Mouse (Mus musculus) gastrocnemius, adult 18-20 months (tissue): ENCODE data around the gene Ypel3. TPM values are rescaled to one million over a fixed set of nuclear protein-coding genes. Genes with fewer than 3 reads are reported as not detected.

Source experiments
- DNase-seq: peaks from one replicate; pipeline ENCODE4 v3.0.0; 2021; ENCODE audit warnings: low spot score
- total RNA-seq, 2 experiments: library from RNA; stranded (reverse); gene quantifications; 2 replicates each; pipeline ENCODE4 v1.2.3; 2021

Gene Ypel3
- total RNA-seq, 2 experiments from 2014 or later: 84.9 to 101 TPM

DNA sequence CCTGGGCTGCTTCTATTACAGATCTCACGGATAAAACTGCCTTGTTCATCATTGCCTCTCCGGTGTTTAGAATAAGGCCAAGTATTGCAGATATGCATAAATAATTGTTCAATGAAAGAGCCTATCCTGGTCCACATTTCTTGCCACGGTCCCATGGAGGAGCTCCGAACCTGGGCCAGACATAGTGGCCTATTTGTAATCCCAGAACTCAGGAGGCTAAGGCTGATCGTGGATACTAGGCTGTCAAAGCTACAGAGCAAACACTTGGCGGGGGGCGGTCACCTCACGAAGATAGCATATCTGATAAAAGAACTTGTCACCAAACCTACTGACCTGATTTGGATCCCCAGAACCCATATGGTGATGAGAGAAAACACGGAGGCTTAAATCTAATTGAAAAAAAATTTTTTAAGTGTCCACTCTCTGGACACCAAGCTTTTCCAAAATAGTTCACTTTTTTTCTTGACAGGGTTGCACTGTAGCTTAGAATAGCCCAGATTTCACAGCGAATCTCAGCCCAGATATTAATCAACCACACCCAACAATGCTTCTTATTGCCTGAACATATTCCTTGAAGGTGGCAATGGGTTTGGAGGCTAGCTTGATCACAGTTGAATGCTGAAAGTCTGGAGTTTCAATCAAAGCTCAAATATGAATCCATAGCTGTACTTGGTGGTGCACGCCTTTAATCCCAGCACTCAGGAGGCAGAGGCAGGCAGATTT, 16.1 kb downstream of the Ypel3 start:
- no peak for DNase-seq

DNA sequence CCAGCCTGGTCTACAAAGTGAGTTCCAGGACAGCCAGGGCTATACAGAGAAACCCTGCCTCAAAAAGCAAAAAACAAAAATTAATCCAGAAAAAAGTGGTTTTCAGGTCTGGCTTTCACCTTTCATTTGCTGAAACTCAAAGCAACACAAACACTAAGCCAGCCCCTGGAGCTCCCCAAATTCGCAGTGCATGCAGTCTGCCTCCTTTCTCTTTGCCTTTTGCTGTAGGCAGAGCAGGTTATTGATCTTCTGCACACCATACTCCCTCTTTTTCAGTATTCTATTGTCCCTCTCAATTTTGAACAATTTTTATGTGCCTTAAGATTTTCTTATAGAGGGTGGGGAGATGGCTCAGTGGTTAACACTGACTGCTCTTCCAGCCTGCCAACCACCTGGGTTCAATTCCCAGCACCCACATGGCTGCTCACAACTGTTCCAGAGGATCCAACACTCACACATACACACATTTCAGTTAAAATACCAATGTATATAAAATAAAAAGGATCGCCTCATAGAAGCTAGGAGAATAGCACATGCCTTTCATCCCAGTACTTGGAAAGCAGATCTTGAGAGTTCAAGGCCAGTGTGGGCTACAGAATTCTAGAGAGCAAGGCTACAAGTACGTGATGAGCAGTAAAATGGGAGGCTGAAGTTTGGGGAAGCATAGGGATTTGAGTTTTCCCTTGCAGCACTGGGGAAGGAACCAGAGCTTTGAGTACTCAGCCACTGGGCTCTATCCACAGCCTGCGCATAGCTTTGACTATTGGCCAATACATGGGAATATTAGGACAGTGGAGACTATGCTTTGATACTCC, 16.9 kb downstream of the Ypel3 start:
- peak; percentile 35 for DNase-seq

DNA sequence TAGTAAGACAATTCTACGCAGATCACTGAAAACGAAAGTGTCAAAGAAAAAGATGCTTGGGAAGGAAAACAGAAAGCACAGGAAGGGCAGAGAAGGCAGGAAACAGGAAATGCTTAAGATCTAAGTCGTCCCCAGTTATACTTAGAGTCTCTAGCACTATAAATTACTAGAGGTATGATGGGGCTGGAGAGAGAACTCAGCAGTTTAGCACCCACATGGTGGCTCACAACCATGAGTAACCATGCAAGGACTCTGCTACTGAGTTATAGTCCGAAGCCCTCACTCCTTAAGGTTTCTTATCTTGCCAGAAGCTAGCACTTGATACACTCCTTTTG, 17.5 kb downstream of the Ypel3 start:
- no peak for DNase-seq

DNA sequence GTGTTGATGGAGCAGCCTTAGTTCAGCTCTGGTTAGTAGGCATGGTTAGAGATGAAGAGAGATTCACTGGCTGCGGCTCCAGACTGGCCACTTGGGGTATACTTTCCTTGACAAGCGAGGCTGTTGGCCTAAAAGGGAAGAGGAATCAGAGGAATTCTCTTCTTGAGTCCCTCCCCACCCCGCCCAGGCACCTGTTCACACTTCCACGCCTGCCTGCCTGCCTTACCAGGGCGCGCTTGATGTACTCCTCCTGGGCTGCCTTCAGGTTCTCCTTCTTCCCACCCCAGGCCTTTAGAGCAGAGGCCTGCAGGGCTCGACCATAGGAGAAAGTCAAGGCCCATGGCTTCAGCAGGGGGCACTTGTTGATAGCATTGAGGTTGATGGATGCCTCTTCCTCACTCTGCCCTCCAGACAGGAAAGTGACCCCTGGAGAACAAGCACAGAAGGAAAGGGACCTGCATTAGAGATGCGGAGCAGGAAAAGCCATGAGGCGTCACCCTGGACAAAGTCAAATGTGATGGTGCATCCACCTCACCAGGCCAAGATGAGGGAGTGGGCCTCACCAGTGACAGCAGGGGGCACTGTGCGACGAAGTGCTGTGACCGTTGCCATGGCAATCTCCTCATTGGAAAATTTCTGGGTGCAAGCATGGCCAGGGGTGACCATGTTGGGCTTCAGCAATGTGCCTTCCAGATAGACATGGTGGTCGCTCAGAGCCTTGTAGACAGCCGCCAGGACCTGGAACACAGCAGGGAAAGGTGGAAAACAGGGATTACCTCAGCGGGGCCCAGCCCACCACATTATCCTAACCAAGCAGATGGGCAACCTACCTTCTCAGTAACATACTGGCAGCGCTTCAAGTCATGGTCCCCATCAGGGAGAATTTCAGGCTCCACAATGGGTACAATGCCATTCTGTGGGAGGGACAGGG, 18.9 kb downstream of the Ypel3 start:
- DNase-seq: no peak

DNA sequence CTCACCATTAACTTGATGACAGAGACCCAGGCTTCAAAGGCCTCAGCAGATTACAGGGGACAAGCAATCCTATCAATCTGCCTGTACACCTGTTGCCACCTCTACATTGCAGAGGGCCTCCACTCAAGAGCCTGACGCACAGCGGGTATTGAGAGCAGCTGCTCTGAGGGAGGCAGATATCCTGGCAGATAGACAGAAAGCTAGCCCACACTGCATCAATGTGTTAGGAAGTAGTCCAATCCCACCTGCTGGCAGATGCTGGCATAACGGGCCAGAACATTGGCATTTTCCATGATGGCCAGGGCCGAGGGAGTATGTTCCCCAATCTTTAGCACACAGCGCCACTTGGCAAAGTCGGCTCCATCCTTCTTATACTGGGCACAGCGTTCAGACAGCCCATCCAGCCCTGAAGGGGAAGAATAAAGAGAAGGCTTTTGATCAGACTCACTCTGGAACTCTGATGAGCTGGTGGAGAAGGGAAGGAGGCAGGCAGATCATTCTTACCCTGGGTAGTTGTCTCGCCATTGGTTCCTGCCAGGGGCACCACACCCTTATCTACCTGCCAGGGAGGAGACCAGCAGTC, 19.7 kb downstream of the Ypel3 start:
- DNase-seq: peak; percentile 47

DNA sequence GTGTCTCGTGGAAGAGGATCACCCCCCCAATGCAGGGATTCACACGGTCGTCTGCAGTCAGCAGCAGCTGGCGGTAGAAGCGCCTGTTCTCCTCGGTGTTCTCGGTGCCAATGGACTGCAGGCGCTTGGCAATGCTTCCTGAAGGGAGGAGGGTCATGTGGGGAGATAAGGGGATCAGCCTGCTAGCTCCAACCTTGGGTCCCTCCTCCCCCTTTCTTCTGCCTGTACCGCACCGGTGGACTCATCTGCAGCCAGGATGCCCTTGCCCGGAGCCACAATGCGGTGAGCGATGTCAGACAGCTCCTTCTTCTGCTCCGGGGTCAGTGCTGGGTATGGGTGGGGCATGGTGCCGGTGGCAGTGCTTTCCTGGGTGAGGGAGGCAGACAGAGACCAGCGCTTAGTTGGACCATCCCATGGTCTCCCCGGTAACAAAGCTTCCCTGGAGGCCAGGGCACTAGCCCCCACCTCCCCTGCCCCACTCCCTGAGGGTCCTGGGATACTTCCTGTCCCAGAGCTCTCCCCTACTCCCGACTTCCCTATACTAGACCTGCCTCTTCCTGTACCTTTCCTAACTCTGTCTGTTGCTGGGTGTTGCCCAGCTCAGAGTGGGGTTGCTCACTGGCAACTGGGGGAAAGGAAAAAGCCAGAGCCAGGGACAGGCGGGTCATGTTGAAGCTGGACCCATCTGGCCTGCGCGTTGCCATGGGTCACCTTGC, 20.8 kb downstream of the Ypel3 start, which contains the start of gene Fam57b:
Gene Fam57b, plus strand, starts transcription at position 258 of the 716 bp plus-strand sequence.
- DNase-seq: peak; percentile 31

DNA sequence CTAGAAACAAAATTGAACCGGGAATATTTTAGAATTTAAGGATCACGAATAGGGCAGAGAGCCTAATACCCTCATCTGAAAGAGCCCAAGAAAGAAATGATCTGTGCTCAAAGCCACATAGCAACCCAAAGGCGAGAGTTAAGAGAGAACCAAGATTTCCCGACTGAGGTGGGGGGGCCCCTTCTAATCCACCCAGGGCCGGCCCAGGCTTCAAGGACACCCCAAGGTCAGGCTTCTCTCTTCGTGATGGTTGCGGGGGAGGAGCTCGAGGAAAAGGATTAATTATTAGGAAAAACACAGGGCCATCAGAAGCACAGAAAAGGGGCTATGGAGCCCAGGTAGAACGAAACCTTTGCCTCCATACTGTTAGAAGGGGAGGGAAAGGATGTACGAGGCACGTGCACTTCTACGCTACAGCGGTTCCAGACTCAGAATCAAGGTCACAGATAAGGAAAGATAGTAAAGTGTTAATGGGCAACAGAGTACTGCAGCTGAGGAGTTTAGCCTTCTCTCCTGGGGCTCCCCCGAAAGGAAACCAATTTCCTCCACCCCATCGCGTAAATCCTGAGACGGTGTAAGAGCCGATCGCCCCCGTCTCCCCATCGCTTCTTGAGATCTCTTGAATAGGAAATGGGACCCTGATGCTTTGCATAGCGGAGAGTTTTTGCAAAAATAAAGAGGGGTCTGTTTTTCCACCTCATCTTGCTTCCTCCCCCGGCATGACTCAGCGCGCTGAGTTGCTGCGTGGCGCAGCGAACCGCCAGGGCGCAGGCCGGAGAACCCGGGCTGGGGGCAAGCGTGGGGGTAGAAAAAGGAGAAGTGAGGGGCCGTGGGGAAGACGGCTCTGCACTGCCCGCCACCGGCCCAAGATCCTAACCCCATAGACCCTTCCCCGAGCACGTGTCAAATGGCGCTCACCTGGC, 21.6 kb downstream of the Ypel3 start:
- DNase-seq: peak; percentile 48

DNA sequence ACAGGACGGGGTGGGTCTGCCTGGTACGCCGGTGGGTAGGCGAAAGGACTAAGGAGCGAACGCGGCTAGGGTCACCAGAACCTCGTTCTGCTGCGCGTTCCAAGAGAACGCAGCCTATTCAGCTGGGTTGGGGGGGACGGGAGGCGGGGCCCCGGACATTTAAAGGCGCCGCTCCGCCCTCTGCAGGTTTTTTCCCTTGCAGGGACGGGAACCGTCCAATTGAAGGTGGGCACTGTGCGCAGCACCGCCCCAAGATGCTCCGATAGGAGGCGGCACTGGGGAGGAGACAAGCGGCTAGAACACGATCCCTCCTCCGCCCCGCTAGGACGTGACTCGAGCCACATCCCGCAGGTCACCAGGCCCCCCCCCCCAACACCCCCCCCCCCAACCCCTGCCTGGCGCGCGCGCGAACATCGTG, 22.3 kb downstream of the Ypel3 start:
- peak; percentile 96 for DNase-seq

DNA sequence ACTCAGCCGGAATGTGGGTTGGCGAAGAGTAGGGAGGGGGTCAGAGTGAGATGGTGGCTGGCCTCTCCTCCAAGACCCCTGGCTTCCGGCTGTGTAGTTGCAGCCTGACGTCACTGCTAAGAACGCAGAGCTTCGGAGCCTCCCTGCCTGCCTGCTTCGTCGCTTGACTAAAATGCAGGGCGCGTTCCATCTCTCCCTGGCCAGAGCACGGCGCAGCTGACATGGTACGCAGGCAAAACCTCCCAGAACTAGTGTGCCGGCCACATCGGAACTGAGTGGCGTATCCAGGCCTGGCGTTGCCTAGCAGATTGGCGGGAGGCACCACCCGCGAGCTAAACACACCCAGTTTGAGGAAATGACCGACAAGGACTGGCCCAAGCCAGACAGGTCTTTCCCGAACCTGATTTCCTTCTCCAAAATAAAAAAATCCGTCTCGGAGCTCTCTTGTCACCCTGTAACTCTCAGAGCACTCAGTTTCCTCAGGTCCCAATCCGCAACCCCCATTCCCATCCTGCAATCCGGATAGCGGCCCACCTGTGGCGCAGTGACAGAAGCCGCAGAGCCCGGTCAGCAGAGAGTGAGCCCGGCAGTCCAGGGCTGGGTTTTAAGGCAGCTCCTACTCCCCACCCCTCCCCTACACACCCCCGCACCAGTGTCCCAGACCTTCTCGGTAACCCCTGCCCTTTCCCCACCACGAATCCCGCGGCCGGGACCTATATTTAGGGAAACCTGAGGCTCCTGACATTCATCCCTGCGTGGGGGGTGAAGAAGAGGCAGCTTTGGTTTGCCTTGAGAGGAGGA, 22.9 kb downstream of the Ypel3 start:
- peak; percentile 90 for DNase-seq

DNA sequence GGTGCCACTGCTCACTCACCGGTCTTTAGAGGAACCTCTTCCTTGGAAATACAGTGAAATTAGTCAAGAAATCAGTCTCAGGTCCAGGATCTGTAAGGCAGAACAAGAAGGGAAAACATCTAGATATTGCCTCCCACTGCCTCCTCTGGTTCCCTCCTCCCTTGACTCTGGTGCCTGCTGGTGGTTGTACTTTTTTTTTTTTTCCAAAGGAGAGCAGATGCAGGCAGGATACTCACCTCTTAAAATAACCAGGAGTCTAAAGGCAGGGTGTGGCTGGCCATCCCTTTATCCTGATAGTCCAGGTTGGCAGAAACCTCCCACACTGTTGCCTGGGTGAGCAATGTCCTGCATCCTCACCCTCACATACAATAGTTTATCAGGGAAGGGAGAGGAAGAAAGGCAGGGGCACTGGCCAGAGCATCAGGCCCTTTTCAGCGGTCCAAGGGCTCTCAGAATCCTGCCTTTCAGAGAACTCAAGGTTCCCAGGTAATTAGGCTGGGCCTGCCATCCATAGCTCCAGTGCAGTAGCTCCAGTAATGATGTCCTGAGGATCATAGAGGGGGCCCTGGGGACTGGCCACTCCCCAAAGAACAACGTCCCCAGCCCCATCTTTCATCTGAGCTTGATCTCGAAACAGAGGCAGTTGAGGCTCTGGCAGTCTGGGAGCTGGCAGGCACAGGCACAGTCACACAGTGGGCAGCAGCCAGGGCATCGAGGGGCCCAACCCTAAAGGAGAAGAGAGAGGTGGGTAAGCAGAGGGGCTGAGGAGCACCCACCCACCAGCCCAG, 23.7 kb downstream of the Ypel3 start:
- DNase-seq: peak; percentile 56

DNA sequence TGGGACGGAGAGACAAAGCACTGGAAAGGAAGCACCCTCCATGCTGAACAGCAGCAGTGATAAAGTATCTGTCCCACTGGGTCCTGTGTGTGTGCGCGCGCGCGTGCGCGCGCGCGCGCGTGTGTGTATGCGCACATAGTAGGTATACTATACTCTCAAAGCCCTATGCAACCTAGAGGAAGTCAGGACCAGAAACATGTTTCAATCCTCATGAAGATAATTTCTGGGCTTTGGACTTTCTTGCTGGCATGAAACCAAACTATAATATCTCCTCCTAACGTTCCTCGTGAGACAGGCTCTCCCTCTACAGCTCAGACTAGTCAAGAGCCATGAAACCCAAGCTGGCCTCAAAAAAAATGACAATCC, 24.3 kb downstream of the Ypel3 start:
- DNase-seq: no peak

DNA sequence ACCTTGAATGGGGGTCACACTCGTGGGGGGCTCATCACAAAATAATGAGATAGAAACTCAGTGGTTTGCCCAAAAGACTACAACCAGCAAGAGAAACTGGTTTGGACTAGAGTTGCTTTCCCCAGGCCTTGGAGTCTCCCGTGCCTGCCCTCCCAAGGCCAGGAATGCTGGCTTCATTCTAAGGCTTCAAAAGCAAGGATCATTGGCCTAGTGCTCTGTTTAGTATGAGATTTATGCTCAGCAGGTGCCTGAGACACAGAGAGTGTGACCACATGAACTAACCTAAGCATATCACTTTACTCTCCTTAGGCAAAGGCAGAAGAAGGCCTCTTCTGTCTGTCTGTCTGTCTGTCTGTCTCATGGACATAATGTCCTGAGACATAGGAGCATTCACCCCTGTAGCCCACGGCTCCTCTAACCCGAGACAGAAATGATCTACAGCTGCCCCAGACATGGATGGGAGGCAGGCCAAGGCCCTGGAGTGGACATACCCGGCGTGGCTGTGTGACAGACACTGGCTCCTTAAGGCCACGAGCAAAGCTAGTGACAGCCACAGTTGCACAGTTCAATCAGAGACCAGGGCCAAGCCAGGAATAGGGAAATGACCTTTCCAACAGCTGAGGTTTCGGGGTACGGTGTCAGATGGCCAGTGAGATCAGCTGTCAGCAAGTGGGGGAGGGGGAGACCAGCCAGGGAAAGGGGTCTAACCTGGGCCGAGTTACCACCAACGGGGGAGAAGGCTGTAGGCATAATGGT, 25.6 kb downstream of the Ypel3 start:
- peak; percentile 87 for DNase-seq

DNA sequence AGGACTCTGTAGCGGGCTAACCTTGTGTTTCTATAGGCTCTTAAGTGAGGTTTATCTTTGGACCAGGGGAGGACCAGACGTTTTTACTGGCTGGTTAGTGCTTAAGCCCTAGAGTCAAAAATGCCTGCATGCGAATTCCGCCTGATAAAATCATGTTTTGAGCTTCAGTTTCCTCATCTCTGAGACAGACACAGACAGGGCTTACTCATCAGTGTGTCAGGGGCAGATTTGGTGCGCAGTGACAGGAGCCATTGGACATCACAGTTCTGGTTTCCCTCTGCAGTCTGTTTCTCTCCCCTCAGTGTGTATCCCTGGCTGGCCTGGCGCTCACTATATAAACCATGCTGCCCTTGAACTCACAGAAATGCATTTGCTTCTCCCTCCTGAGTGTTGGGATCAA, 26.4 kb downstream of the Ypel3 start:
- no peak for DNase-seq

DNA sequence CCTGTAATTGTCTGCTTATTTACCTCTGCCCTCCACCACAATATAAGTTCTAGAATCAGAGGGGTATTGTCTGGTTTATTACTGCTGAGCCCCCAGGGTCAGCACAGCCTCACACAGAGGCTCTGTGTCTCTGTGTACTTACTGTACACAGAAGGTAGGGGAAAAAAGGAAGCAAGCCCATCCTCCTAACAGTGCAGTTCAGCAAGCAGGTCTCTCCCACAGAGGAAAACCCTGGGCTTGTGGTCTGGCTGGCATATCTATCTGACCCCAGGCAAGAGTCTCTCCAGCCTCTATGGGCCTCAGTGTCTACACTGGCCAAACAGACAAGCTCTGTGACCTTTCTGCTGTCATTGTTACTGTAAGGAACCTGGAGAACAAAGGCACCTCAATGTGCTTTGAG, 27.0 kb downstream of the Ypel3 start:
- DNase-seq: no peak

DNA sequence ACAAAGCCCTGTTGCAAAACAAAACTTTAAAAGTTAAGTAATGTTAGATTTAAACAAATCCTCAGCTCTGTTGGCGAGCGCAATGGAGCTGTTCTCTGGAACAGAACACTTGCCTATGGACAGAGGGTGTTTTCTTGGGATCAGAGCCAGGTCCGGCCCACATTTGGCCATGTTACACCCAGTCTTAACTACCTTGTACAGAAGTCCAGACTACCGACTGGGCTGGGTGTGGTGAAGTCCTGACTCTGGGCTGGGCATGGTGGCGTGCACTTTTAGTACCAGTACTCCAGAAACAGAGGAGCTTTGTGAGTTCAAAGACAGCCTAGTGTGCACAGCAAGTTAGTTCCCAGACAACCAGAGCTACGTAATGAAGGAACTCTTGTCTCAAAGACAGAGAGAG, 30.2 kb downstream of the Ypel3 start:
- peak; percentile 66 for DNase-seq

DNA sequence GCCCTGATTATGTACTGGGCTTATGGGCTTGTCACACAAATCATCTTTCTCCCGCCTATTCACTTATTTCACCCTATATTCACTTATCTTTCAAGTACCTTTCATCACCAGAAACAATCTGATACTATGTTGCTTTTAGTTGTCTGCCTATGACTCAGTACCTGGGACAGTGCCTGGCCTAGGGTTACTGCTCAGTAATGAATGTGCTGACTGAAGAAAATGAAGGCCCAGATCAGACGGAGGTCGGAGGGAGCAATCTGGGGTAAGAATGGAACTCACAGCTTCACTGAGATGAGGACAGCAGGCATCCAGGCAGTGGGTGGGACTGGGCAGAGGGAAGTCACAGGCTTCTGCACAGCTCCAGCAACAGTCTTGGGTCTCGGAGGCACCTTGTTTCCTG, 30.6 kb downstream of the Ypel3 start:
- peak; percentile 78 for DNase-seq

DNA sequence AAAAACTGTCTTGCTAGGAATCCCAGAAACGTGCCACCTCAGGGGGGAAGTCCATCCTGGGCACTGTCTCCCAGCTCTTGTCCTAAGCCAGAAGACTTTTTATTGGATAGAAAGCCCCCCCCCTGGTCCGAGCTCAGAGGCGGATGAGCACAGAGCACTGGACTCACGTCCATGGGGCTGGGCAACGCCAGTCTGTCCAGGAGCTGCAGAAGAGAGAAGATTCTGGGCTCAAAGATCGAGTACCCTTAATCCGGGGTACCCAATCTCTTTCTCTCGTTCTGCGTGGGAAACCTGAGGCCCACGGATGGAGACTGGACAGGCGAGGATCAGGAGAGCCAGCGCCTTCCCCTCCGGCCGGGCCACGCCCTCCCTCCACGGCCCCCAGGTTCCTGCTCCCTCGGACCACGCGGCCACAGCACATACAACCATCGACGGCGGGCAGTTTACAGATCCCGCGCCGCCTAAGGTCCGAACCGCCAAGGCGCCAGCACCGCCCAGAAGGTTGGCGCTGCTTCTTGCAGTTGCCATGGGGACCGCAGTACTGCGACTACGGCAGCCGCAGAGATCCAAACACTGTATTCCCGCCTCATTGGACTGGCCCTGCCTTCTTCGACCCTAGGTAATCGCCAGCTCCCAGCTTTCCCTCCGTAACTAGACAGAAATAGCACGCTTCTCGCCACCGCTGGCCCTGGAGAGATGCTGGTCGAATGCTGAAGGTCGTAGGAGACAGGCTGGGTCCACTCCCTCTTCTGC, 32.1 kb downstream of the Ypel3 start:
- DNase-seq: peak; percentile 90
